ENCODE assay signal across 10 mouse cellular contexts in genomic region chr19:10395174-10395573, GRCm38 (mm10). TPM values are rescaled to one million over a fixed set of nuclear protein-coding genes. Genes with fewer than 3 reads are reported as not detected.
DNase-seq lines count a peak whose midpoint lies in the region; ATAC-seq and TF ChIP-seq lines count a peak whose summit lies in the region.
"Had no signal": no experiment of that assay in that cellular context is flagged by ENCODE, and none has a peak within 500 bp of the region (broad histone marks: within the 10 kb centered on the region; RNA-seq: fewer than 3 reads in every experiment).

No protein-coding gene starts in this region.

- peak; percentile 54 for ATAC-seq in hindbrain, embryonic 14.5 days (ENCODE audit: low FRiP score)
- ATAC-seq in neural tube, embryonic 15.5 days (ENCODE audit: low FRiP score): no peak

- WGBS in liver, adult 2 months: 48% methylated on average over 8 of the region's 8 CpGs
- WGBS in hindbrain, embryonic 14.5 days: 15% methylated on average over 8 of the region's 8 CpGs
- WGBS in neural tube, embryonic 15.5 days: 16% methylated on average over 8 of the region's 8 CpGs
- WGBS in thymus, adult 2 months: 50% methylated on average over 8 of the region's 8 CpGs

- H3K4me1 ChIP-seq in liver, adult 2 months (ENCODE audit: control insufficient read depth, insufficient read depth, low read length): no peaks in the 10 kb centered on the region
- peaks cover 32% of the 10 kb centered on the region for H3K4me1 ChIP-seq in hindbrain, embryonic 14.5 days (replicated peaks; ENCODE audit: control insufficient read depth, insufficient read depth, low read length)
- peaks cover 56% of the 10 kb centered on the region for H3K4me1 ChIP-seq in neural tube, embryonic 15.5 days
- no peaks in the 10 kb centered on the region for H3K4me1 ChIP-seq in thymus, adult 2 months (replicated peaks; ENCODE audit: control insufficient read depth, insufficient read depth, low read length)

- H3K9me3 ChIP-seq in hindbrain, embryonic 14.5 days (ENCODE audit: control insufficient read depth, low read length): no peaks in the 10 kb centered on the region
- H3K9me3 ChIP-seq in neural tube, embryonic 15.5 days (replicated peaks): no peaks in the 10 kb centered on the region
- H3K9me3 ChIP-seq: heart, embryonic 15.5 days had no signal

- TF ChIP-seq POLR2A in liver, adult 2 months (IDR thresholded peaks at IDR 0.05; ENCODE audit: extremely low read depth, insufficient read depth, low read length): no peak
- TF ChIP-seq POLR2A in thymus, adult 2 months (IDR thresholded peaks at IDR 0.05; ENCODE audit: control insufficient read depth, extremely low read depth, insufficient read depth, low read length, poor library complexity): no peak

- no peaks in the 10 kb centered on the region for H3K79me2 ChIP-seq in liver, adult 2 months (ENCODE audit: control insufficient read depth, insufficient read depth, low read length)

- H3K4me3 ChIP-seq in liver, adult 2 months (ENCODE audit: insufficient read depth, low read depth, low read length): no peak overlapping the region
- no peak overlapping the region for H3K4me3 ChIP-seq in hindbrain, embryonic 14.5 days (replicated peaks; ENCODE audit: low read length)
- no peak overlapping the region for H3K4me3 ChIP-seq in neural tube, embryonic 15.5 days (replicated peaks)
- H3K4me3 ChIP-seq in thymus, adult 2 months (ENCODE audit: control insufficient read depth, insufficient read depth, low read length): no peak overlapping the region
- H3K4me3 ChIP-seq: heart, embryonic 15.5 days had no signal

- no peak for DNase-seq in liver, adult 2 months (ENCODE audit: extremely low read depth, low read depth, low spot score)
- no peak for DNase-seq in liver
- DNase-seq in cerebellum, postnatal 14 days: peak; percentile 74 to 78
- DNase-seq in hindbrain, embryonic 14.5 days (ENCODE audit: low spot score): peak; percentile 39
- no peak for DNase-seq in thymus, adult 2 months
- no peak for DNase-seq in left cerebral cortex, adult 8-10 months (ENCODE audit: low spot score in 2 of 2)
- DNase-seq in urinary bladder, adult 2 months (ENCODE audit: low spot score): no peak

- peak; percentile 38 for TF ChIP-seq CTCF in liver, adult 2 months (IDR thresholded peaks at IDR 0.05; ENCODE audit: low read depth, low read length)
- no peak for TF ChIP-seq CTCF in thymus, adult 2 months (IDR thresholded peaks at IDR 0.05; ENCODE audit: borderline replicate concordance, control insufficient read depth, extremely low read depth, insufficient read depth, low read length, poor library complexity)

- H3K27ac ChIP-seq in liver, adult 2 months (replicated peaks; ENCODE audit: insufficient read depth, low read depth, low read length): no peak overlapping the region
- H3K27ac ChIP-seq in hindbrain, embryonic 14.5 days: peak overlapping the region; percentile 35; the same call in 1 of the 2 replicates
- H3K27ac ChIP-seq in neural tube, embryonic 15.5 days (replicated peaks): peak overlapping the region; percentile 24
- no peak overlapping the region for H3K27ac ChIP-seq in thymus, adult 2 months (ENCODE audit: control insufficient read depth, insufficient read depth, low read length)
- H3K27ac ChIP-seq: heart, embryonic 15.5 days had no signal

- H3K4me2 ChIP-seq in hindbrain, embryonic 14.5 days (replicated peaks): no peak overlapping the region; the same call in 1 of the 2 replicates
- H3K4me2 ChIP-seq in neural tube, embryonic 15.5 days: 0 out of 2 replicates have a peak overlapping the region, but pooled peaks have one; percentile 6
- H3K4me2 ChIP-seq: heart, embryonic 15.5 days had no signal

- H3K27me3 ChIP-seq in liver, adult 2 months (ENCODE audit: control insufficient read depth, insufficient read depth, low read length): no peaks in the 10 kb centered on the region; the same call in 1 of the 2 replicates
- H3K27me3 ChIP-seq in hindbrain, embryonic 14.5 days (ENCODE audit: control insufficient read depth, insufficient read depth, low read length): no peaks in the 10 kb centered on the region
- no peaks in the 10 kb centered on the region for H3K27me3 ChIP-seq in neural tube, embryonic 15.5 days (replicated peaks)
- H3K27me3 ChIP-seq in thymus, adult 2 months (ENCODE audit: control insufficient read depth, insufficient read depth, low read length): peaks cover 3% of the 10 kb centered on the region; the same call in 1 of the 2 replicates

- H3K36me3 ChIP-seq in liver, adult 2 months (ENCODE audit: control insufficient read depth, insufficient read depth, low read length): no peaks in the 10 kb centered on the region
- no peaks in the 10 kb centered on the region for H3K36me3 ChIP-seq in hindbrain, embryonic 14.5 days (replicated peaks; ENCODE audit: control insufficient read depth, insufficient read depth)
- H3K36me3 ChIP-seq in neural tube, embryonic 15.5 days: no peaks in the 10 kb centered on the region
- H3K36me3 ChIP-seq in thymus, adult 2 months (ENCODE audit: control insufficient read depth, insufficient read depth, low read length): no peaks in the 10 kb centered on the region
- H3K36me3 ChIP-seq: heart, embryonic 15.5 days had no signal

- H3K9ac ChIP-seq in liver, adult 2 months (ENCODE audit: low read depth, low read length): no peak overlapping the region
- 0 out of 2 replicates have a peak overlapping the region, but pooled peaks have one; percentile 16 for H3K9ac ChIP-seq in hindbrain, embryonic 14.5 days
- no peak overlapping the region for H3K9ac ChIP-seq in neural tube, embryonic 15.5 days (replicated peaks)
- H3K9ac ChIP-seq: heart, embryonic 15.5 days had no signal

RNA-seq across cellular contexts. Expression of gene Syt7, which starts 6.3 kb away (rescaled TPM):
- total RNA-seq in liver, adult 2 months (2014; rRNA removed): 0.28 and 0.34 TPM in 2 replicates
- 0.45 and 0.62 TPM in 2 replicates for polyA plus RNA-seq in liver, adult 2 months (2012; rRNA removed)
- 12.0 and 14.0 TPM in 2 replicates for polyA plus RNA-seq in hindbrain, embryonic 14.5 days (2014; fragmentation: Nextera tagmentation; extraction: Ambion mirVana)
- polyA plus RNA-seq in neural tube, embryonic 15.5 days (2015; fragmentation: Nextera tagmentation; extraction: Ambion mirVana): 10.4 and 17.3 TPM in 2 replicates
- 1.8 and 2.7 TPM in 2 replicates for polyA plus RNA-seq in thymus, adult 2 months (2012; rRNA removed)
- total RNA-seq in left cerebral cortex, adult 8-10 months (2022): 100 to 1,000 TPM; 268 to 306 (median 296) TPM
- polyA plus RNA-seq in urinary bladder, adult 2 months (2012; rRNA removed): 1.2 TPM in 2 replicates
- total RNA-seq: megakaryocyte progenitor cell, adult 5-6 weeks had no signal

Comparison
In these comparisons a context has a peak if more than half of its experiments do, and no peak if none do; other contexts are left out.
1. DNase-seq: peak in cerebellum, postnatal 14 days (2 of 2) and hindbrain, embryonic 14.5 days (single experiment); none in liver, adult 2 months (single experiment), liver (single experiment), thymus, adult 2 months (single experiment), left cerebral cortex, adult 8-10 months (0 of 2) and urinary bladder, adult 2 months (single experiment).
2. H3K27ac ChIP-seq: peak in hindbrain, embryonic 14.5 days (single experiment) and neural tube, embryonic 15.5 days (single experiment); none in liver, adult 2 months (single experiment) and thymus, adult 2 months (single experiment).